Mouse (Mus musculus) mature B cell (primary cell): ENCODE measurements around the gene Ptprb.

Experiments used
- in situ Hi-C: fragments of 300-500 bp; cut with MboI; formaldehyde crosslinking; loops from 2 replicates; pipeline ENCODE4 v1.14.3; 2019

Ptprb gene

GRCm38 (mm10) chr10:116275280-116275679 is at the start of gene Ptprb:
Gene Ptprb, plus strand, starts transcription at chr10:116275523.
- in situ Hi-C loops, result no loop called here

DNA sequence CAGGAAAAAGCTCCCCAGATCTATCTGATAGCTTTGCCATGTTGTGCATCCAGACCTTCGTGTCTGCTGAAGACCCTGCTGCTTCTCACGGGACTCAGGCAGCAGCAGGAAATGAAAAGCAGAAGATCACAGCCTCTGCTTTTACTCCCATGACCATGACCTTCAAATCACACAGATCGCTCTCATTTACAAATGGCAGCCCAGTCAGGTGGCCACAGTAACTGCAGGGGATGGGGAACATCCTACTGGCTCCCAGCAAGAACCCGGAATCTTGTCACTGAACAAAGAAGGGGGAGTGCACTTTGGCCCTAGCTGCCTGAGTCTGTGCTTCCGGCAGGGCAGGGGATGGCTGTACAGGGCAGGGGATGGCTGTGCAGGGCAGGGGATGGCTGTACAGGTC is 40.0 kb upstream of the Ptprb start:
- in situ Hi-C loops, result no loop called here

- in situ Hi-C loops, result no loop called here
Measured at GRCm38 (mm10) chr10:116242200-116242599, 33.1 kb upstream of the Ptprb start.

GRCm38 (mm10) chr10:116243373-116243772 is 31.9 kb upstream of the Ptprb start:
- in situ Hi-C loops, result no loop called here

DNA sequence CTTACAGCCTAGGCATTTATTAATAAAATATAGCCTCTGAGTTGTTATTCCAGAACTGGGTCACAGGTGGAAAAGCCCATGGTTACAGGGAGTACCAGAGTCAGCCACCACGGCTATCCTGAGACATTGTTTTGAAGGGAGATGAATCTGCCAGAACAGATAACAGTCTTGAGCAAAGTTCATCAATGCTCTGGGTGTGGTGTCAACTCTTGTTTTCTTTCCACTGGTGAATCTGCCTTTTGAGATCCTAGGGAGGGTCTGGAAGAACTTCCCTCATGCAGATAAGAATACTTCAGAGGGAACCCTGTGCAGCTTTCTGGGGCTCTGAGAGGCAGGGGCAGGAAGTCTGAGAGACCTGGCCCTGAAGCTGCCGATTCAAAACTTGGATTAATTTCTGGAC is 29.7 kb upstream of the Ptprb start:
- in situ Hi-C loops, result no loop called here

GRCm38 (mm10) chr10:116252668-116253067 is 22.7 kb upstream of the Ptprb start:
- in situ Hi-C loops, result no loop called here

- in situ Hi-C loops, result no loop called here
Measured at GRCm38 (mm10) chr10:116253972-116254371, 21.4 kb upstream of the Ptprb start.

GRCm38 (mm10) chr10:116259298-116259697 is 16.0 kb upstream of the Ptprb start:
- in situ Hi-C loops, result no loop called here

DNA sequence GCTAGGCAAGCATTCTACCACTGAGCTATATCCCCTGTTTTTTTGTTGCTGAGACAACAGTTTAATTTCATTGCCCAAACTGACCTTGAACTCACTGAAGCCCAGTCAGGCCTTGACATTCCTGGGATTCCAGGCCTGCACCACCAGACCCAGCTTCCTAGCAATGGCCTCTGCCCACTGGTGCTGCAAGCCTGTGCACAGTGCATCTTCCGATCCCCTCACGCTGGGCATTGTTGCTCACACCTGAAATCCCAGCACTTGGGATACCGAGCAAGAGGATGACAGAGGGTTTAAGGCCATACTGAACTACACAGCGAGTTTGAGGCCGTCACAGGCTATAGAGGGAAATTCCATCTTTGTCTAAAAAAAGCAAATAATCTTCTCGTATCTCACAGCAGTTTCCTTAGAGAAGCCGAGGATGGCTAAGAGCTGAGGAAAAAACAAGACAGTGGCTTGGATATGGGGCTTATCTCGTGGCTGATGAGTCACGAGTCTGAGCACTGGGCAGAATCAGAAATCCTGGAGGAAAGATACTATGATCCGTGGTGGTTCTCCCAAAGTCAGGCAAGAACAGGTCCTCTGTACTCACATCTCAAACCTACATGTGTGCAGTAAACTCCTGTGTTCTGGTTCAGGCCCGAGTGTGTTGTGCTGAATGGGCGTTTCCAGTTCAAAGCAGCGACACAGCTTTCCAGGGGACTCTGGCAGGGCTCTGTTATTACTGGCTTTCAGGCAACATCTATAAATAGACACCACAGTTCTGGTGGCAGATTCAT is 14.5 kb upstream of the Ptprb start:
- in situ Hi-C loops, result no loop called here

- in situ Hi-C loops, result no loop called here
Measured at GRCm38 (mm10) chr10:116261559-116261958, 13.8 kb upstream of the Ptprb start.

DNA sequence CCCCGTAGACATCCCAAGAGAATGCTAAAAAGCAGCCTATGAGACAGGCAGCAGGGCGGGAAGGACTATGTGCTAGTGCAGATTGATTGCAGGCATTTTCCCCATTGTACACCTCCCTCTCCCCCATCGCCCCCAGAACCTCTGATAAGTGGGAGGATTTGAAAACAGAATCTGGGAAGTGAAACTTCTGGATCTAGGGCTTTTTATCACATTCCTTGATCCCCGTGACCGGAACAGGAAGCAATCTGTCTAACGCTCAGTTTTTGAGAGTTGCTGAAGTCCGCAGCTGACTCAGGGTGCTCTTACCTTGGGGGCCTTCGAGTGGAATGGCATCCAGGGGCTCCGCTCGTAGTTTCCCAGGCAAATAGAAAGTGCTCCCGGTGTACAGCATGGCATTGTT is 10.8 kb upstream of the Ptprb start:
- in situ Hi-C loops, result no loop called here

GRCm38 (mm10) chr10:116266561-116267433 is 8.5 kb upstream of the Ptprb start:
- in situ Hi-C loops, result no loop called here

- in situ Hi-C loops, result no loop called here
Measured at GRCm38 (mm10) chr10:116267434-116267822, 7.9 kb upstream of the Ptprb start.

DNA sequence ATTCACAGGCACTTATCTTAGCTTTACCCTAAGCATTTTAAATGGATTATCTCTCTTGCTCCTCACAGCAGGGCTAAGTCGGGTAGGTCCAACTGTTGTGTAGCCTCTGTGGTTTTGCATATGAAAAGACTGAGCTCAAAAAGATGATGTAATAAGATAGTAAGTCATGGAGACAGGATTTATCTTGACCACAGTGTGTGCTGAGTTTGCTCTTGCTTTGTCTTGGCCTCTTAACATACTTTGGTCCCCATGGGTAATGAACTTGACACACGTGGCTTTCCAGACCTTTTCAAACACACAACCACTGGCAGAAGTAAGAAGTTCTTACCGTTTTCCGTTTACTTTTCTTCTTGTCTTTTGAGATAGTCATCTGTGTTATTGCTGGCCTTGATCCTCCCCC is 7.0 kb upstream of the Ptprb start:
- in situ Hi-C loops, result no loop called here

- in situ Hi-C loops, result no loop called here
Measured at GRCm38 (mm10) chr10:116270646-116271469, 4.5 kb upstream of the Ptprb start.

DNA sequence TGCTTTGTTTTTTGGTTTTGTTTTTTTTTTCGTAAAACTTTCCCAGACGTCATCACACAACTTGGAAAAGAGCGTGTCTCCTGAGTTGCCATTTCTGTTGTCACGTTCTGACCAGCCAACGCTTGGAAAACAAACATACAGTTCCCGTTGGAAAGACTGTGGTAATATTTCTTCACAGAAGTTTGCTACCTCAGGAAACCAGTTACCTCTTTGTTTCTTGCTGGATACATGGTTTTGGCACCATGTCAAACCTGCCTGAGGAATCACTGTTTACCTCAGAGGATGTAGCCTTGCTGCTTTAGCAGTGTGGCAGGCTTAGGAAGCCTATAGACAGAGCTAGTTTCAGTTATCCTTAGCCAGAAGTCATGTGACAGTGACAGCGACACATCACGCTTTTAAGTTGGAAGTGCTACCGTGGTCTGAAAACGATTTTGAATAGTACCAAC is 3.8 kb upstream of the Ptprb start:
- in situ Hi-C loops, result no loop called here

DNA sequence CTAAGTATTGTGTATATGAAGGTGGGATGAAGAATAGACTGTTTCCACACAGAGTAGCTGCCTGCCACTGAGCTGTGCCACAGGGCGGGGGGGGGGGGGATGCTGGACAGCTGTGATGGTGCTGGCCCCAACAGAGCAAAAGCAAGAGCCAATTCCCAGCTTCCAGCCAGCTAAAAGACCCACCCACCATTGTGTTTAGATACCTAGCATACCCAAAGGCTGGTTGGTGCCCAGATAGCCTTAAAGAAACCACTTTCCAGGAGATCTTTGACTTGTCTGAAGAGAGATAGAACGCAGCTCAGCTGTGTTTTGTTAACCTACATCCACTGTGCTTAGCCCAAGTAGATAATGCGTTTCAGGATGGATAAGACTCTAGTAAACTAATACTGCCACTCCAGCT is 3.2 kb upstream of the Ptprb start:
- in situ Hi-C loops, result no loop called here

DNA sequence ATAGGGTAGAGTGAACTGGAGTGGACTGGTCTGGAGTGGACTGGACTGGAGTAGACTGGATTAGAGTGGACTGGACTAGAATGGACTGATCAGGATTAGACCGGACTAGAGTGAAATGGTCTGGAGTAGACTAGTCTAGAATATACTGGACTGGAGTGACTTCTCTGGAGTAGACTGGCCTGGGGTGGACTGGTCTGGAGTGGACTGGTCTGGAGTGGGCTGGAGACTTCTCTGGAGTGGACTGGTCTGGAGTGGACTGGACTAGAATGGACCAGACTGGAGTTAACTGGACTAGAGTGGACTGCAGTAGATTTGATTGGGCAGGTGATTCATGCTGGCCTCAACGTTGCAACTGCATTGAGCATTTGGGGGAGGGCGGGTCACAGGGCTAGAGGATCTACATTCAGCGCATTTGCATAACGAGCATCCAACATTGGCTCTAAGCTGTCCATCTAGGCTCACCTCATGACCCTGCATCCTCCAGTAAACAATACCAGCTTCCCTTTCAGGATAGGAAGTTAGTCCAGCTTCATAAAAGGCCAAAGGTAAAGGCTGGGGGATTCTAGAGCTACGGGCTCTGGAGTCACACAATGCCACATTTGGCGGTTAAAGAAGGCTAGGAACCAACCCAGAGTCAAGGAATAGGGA is 11.5 kb downstream of the Ptprb start:
- in situ Hi-C loops, result no loop called here

GRCm38 (mm10) chr10:116288130-116288529 is 12.8 kb downstream of the Ptprb start:
- in situ Hi-C loops, result no loop called here

GRCm38 (mm10) chr10:116290483-116290882 is 15.2 kb downstream of the Ptprb start:
- in situ Hi-C loops, result no loop called here

DNA sequence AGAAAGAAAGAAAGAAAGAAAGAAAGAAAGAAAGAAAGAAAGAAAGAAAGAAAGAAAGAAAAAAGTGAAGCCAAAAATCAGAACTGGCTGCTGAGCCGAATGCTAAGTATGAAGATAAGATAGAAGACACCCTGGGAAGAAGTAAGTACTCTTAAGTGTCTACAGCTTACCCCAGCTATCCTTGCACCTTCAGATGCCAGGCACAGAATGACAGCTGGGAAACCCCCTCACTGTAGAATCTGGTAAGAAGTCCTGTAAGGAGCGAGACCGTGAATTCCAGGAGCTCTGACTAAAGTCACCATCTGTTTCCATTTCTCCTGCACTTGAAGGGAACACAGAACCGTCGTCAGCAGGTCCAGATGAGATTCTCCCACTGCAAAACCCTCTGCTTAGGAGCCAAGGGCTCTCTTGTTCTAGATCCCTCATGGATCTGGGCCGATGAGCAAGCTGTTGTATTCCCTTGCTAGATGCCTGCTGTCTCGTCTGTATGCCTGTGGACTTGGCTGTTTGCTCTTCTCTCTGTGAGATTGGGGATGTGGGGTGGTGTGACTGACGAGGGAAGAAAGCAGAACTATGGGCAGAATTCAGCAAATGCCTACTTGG is 15.9 kb downstream of the Ptprb start:
- in situ Hi-C loops, result no loop called here
